Mouse (Mus musculus) lung, postnatal 36 days (tissue): ENCODE measurements around the gene Dbndd2.

Source experiments
- DNase-seq: peaks from one replicate; pipeline ENCODE4 v3.0.0; 2022; ENCODE audit warnings: mixed read lengths

Gene Dbndd2

GRCm38 (mm10) chr2:164504919-164505318, 19.0 kb downstream of the Dbndd2 start:
- no peak for DNase-seq

- no peak for DNase-seq
These were observed 19.9 kb downstream of the Dbndd2 start for GRCm38 (mm10) chr2:164505619-164506347.

- no peak for DNase-seq
These were observed 21.9 kb downstream of the Dbndd2 start for GRCm38 (mm10) chr2:164507811-164508210.

- peak; percentile 56 for DNase-seq
These were observed 24.8 kb downstream of the Dbndd2 start for GRCm38 (mm10) chr2:164510621-164511190.

GRCm38 (mm10) chr2:164512121-164512909, 26.4 kb downstream of the Dbndd2 start:
- DNase-seq, result peak; percentile 70

- peak; percentile 87 for DNase-seq
These were observed 27.5 kb downstream of the Dbndd2 start for GRCm38 (mm10) chr2:164513389-164513788.

- no peak for DNase-seq
These were observed 29.0 kb downstream of the Dbndd2 start for GRCm38 (mm10) chr2:164514916-164515315.

GRCm38 (mm10) chr2:164515897-164516296, 30.0 kb downstream of the Dbndd2 start:
- no peak for DNase-seq

GRCm38 (mm10) chr2:164516592-164516991, 30.7 kb downstream of the Dbndd2 start:
- DNase-seq, result no peak

GRCm38 (mm10) chr2:164517485-164518221, 31.7 kb downstream of the Dbndd2 start:
- DNase-seq, result peak; percentile 82

- no peak for DNase-seq
These were observed 32.6 kb downstream of the Dbndd2 start for GRCm38 (mm10) chr2:164518266-164519170.

GRCm38 (mm10) chr2:164519171-164519526, 33.2 kb downstream of the Dbndd2 start:
- DNase-seq, result no peak

GRCm38 (mm10) chr2:164520782-164521181, 34.9 kb downstream of the Dbndd2 start:
- DNase-seq, result peak; percentile 87

GRCm38 (mm10) chr2:164521841-164522240, 35.9 kb downstream of the Dbndd2 start:
- peak; percentile 67 for DNase-seq

- DNase-seq, result no peak
These were observed 36.4 kb downstream of the Dbndd2 start for GRCm38 (mm10) chr2:164522280-164522679.

GRCm38 (mm10) chr2:164523301-164523773, 37.4 kb downstream of the Dbndd2 start:
- peak; percentile 66 for DNase-seq

- no peak for DNase-seq
These were observed 42.7 kb downstream of the Dbndd2 start for GRCm38 (mm10) chr2:164528557-164528956.

- DNase-seq, result peak; percentile 88
These were observed 45.3 kb downstream of the Dbndd2 start for GRCm38 (mm10) chr2:164531169-164531568.

GRCm38 (mm10) chr2:164534315-164534714, 48.4 kb downstream of the Dbndd2 start:
- no peak for DNase-seq

- no peak for DNase-seq
These were observed 51.1 kb downstream of the Dbndd2 start for GRCm38 (mm10) chr2:164537003-164537402.

- peak; percentile 38 for DNase-seq
These were observed 54.9 kb downstream of the Dbndd2 start for GRCm38 (mm10) chr2:164540652-164541427.
